Mouse (Mus musculus): ENCODE measurements around the gene Hadha.

GRCm38 (mm10) chr5:30125587-30125986 is 29.4 kb downstream of the Hadha start:
- TF ChIP-seq CTCF (IDR thresholded peaks at IDR 0.05) = peak; percentile 84
- TF ChIP-seq EP300 (IDR thresholded peaks at IDR 0.05) = no peak

Measured in lung, postnatal 0 days (tissue).